Mouse (Mus musculus) cerebellum, adult 11 months (tissue): ENCODE measurements around the gene 5830473C10Rik.
A peak's percentile ranks its signal among the peaks of the same experiment; 100 is the strongest.

Source experiments
- DNase-seq: peaks from one replicate; pipeline ENCODE4 v3.0.0; 2022

Gene 5830473C10Rik

GRCm38 (mm10) chr5:90560743-90561142 lies at the start of gene 5830473C10Rik:
Gene 5830473C10Rik (plus strand): TSS chr5:90561107.
- no peak for DNase-seq

- DNase-seq = no peak
These were observed 48.5 kb upstream of the 5830473C10Rik start for GRCm38 (mm10) chr5:90512288-90512955.

- DNase-seq = no peak
These were observed 45.3 kb upstream of the 5830473C10Rik start for GRCm38 (mm10) chr5:90515561-90515960.

GRCm38 (mm10) chr5:90518356-90519100 lies 42.4 kb upstream of the 5830473C10Rik start, which contains the start of gene Afm:
Gene Afm (plus strand): TSS chr5:90518932.
- DNase-seq = no peak

GRCm38 (mm10) chr5:90551191-90551590 lies 9.7 kb upstream of the 5830473C10Rik start:
- no peak for DNase-seq

GRCm38 (mm10) chr5:90556052-90556451 lies 4.9 kb upstream of the 5830473C10Rik start:
- no peak for DNase-seq

GRCm38 (mm10) chr5:90561721-90562275 lies 891 bp downstream of the 5830473C10Rik start:
- DNase-seq = no peak

GRCm38 (mm10) chr5:90562880-90563279 lies 2.0 kb downstream of the 5830473C10Rik start:
- DNase-seq = no peak

- no peak for DNase-seq
These were observed 3.3 kb downstream of the 5830473C10Rik start for GRCm38 (mm10) chr5:90564161-90564560.

GRCm38 (mm10) chr5:90565205-90565604 lies 4.3 kb downstream of the 5830473C10Rik start:
- DNase-seq = no peak

GRCm38 (mm10) chr5:90567788-90568187 lies 6.9 kb downstream of the 5830473C10Rik start:
- DNase-seq = no peak

GRCm38 (mm10) chr5:90568338-90568737 lies 7.4 kb downstream of the 5830473C10Rik start:
- no peak for DNase-seq

GRCm38 (mm10) chr5:90571216-90571615 lies 10.3 kb downstream of the 5830473C10Rik start:
- DNase-seq = no peak

- DNase-seq = no peak
These were observed 16.8 kb downstream of the 5830473C10Rik start for GRCm38 (mm10) chr5:90577751-90578150.

GRCm38 (mm10) chr5:90579556-90579955 lies 18.6 kb downstream of the 5830473C10Rik start:
- no peak for DNase-seq

- no peak for DNase-seq
These were observed 21.3 kb downstream of the 5830473C10Rik start for GRCm38 (mm10) chr5:90582179-90582578.

- no peak for DNase-seq
These were observed 23.9 kb downstream of the 5830473C10Rik start for GRCm38 (mm10) chr5:90584799-90585198.

- DNase-seq = no peak
These were observed 25.6 kb downstream of the 5830473C10Rik start for GRCm38 (mm10) chr5:90586511-90586910.

GRCm38 (mm10) chr5:90588104-90588503 lies 27.2 kb downstream of the 5830473C10Rik start:
- no peak for DNase-seq

- peak; percentile 48 for DNase-seq
These were observed 28.0 kb downstream of the 5830473C10Rik start for GRCm38 (mm10) chr5:90588708-90589595.

- no peak for DNase-seq
These were observed 29.8 kb downstream of the 5830473C10Rik start for GRCm38 (mm10) chr5:90590676-90591075.

- no peak for DNase-seq
These were observed 31.0 kb downstream of the 5830473C10Rik start for GRCm38 (mm10) chr5:90591936-90592335.

- DNase-seq = no peak
These were observed 34.0 kb downstream of the 5830473C10Rik start for GRCm38 (mm10) chr5:90594945-90595344.
